Mouse (Mus musculus): Measurements from ENCODE around the gene Dlx3.

GRCm38 (mm10) chr11:95077956-95078355 lies 42.0 kb upstream of the Dlx3 start:
- TF ChIP-seq POLR2A (IDR thresholded peaks at IDR 0.05; ENCODE audit: low read depth, low read length) (no peak), CTCF (IDR thresholded peaks at IDR 0.05; ENCODE audit: extremely low read depth, insufficient read length, insufficient replicate concordance, low read depth, low read length) (no peak)
